Comparison of ENCODE assay signal across 25 mouse cellular contexts in the genomic region with DNA sequence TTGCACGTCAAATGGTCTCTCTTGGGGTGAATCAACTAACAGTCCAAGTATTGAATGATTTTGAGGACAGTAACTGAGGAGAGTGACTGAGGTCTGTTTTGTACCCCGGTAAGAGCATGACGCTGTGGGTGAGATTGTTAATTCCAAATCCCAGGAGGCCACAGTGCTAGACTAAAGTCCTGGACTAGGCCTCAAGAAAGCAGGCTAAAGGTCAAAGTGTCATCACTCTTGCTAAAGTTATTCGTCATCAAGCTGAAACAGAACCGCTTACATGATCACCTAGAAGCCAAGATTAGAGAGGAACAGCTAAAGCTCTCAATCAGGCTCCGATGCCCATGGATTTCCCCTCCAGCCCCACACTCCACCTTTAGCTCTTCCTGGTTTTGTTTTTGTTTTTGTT.
DNase-seq lines count a peak whose midpoint lies in the region; ATAC-seq and TF ChIP-seq lines count a peak whose summit lies in the region.
"Had no signal": no experiment of that assay in that cellular context is flagged by ENCODE, and none has a peak within 500 bp of the region (broad histone marks: within the 10 kb centered on the region; RNA-seq: fewer than 3 reads in every experiment).

No protein-coding gene starts in this region.

- H3K27ac ChIP-seq in kidney, embryonic 14.5 days (ENCODE audit: low read depth, low read length): no peak overlapping the region
- H3K27ac ChIP-seq in cerebellum, adult 2 months (ENCODE audit: insufficient read depth, low read length): no peak overlapping the region
- H3K27ac ChIP-seq: forebrain, embryonic 10.5 days; forebrain, embryonic 13.5 days; hindbrain, embryonic 10.5 days; hindbrain, embryonic 13.5 days had no signal

- no peak for TF ChIP-seq CTCF in cerebellum, adult 2 months (IDR thresholded peaks at IDR 0.05; ENCODE audit: borderline replicate concordance, insufficient read depth, low read depth, low read length)

- no peaks in the 10 kb centered on the region for H3K9me3 ChIP-seq in kidney, embryonic 14.5 days (ENCODE audit: control insufficient read depth, low read length)
- H3K9me3 ChIP-seq: forebrain, embryonic 10.5 days; forebrain, embryonic 13.5 days; G1E; hindbrain, embryonic 10.5 days; hindbrain, embryonic 13.5 days had no signal

- peak; percentile 7 for DNase-seq in kidney, adult 11 months
- DNase-seq in kidney, adult 9 months: peak; percentile 67
- no peak for DNase-seq in kidney, postnatal 25 days
- peak; percentile 40 for DNase-seq in adipocyte (ENCODE audit: low spot score)
- DNase-seq in cerebellum, adult 2 months: no peak
- DNase-seq: adrenal gland, adult 2 months; adrenal gland, postnatal 14 days; B cell, adult 2 months; cerebellum, adult 11 months; cerebellum, adult 8-10 months; cerebellum, postnatal 10 days; gastrocnemius, postnatal 10 days; gastrocnemius, postnatal 36 days; heart, postnatal 36 days had no signal

- H3K4me2 ChIP-seq in kidney, embryonic 14.5 days (replicated peaks; ENCODE audit: low read depth, low read length): no peak overlapping the region
- H3K4me2 ChIP-seq: forebrain, embryonic 13.5 days; heart, embryonic 11.5 days; hindbrain, embryonic 13.5 days had no signal

- no peak overlapping the region for H3K9ac ChIP-seq in kidney, embryonic 14.5 days (ENCODE audit: low read depth, low read length)
- H3K9ac ChIP-seq: forebrain, embryonic 13.5 days; hindbrain, embryonic 13.5 days had no signal

- H3K36me3 ChIP-seq in kidney, embryonic 14.5 days (ENCODE audit: control insufficient read depth, insufficient read depth, low read length): no peaks in the 10 kb centered on the region
- H3K36me3 ChIP-seq: forebrain, embryonic 10.5 days; G1E; hindbrain, embryonic 10.5 days; hindbrain, embryonic 13.5 days had no signal

- no peak for ATAC-seq in kidney, embryonic 14.5 days (ENCODE audit: low FRiP score, low TSS enrichment)
- ATAC-seq: forebrain, embryonic 13.5 days; forebrain, embryonic 16.5 days; hindbrain, embryonic 16.5 days; Patski had no signal

- H3K4me1 ChIP-seq in kidney, embryonic 14.5 days (ENCODE audit: control insufficient read depth, insufficient read depth, low read length): 0 out of 2 replicates have a peak, but pooled peaks cover 6% of the 10 kb centered on the region
- H3K4me1 ChIP-seq in cerebellum, adult 2 months (ENCODE audit: control insufficient read depth, insufficient read depth, low read length): 0 out of 2 replicates have a peak, but pooled peaks cover 3% of the 10 kb centered on the region

- WGBS in kidney, embryonic 14.5 days: 87% methylated on average over 6 of the region's 6 CpGs
- WGBS in cerebellum, adult 2 months: 94% methylated on average over 6 of the region's 6 CpGs

- TF ChIP-seq POLR2A in cerebellum, adult 2 months (IDR thresholded peaks at IDR 0.05; ENCODE audit: borderline replicate concordance, insufficient read depth, low read length): no peak

- no peaks in the 10 kb centered on the region for H3K27me3 ChIP-seq in kidney, embryonic 14.5 days (ENCODE audit: control insufficient read depth, insufficient read depth, low read length)
- no peaks in the 10 kb centered on the region for H3K27me3 ChIP-seq in cerebellum, adult 2 months (ENCODE audit: control insufficient read depth, insufficient read depth, low read length)
- H3K27me3 ChIP-seq: CH12.LX; forebrain, embryonic 13.5 days; hindbrain, embryonic 13.5 days; Patski had no signal

- H3K4me3 ChIP-seq in kidney, embryonic 14.5 days (ENCODE audit: low read length): no peak overlapping the region
- H3K4me3 ChIP-seq in cerebellum, adult 2 months (replicated peaks; ENCODE audit: insufficient read depth, low read depth, low read length): no peak overlapping the region
- H3K4me3 ChIP-seq: forebrain, embryonic 10.5 days; forebrain, embryonic 13.5 days; hindbrain, embryonic 10.5 days; hindbrain, embryonic 13.5 days had no signal

Comparison
In these comparisons a context has a peak if more than half of its experiments do, and no peak if none do; other contexts are left out.
1. DNase-seq: peak in kidney, adult 11 months (single experiment), kidney, adult 9 months (single experiment) and adipocyte (single experiment); none in kidney, postnatal 25 days (0 of 2) and cerebellum, adult 2 months (0 of 2).